Mouse (Mus musculus) R1 (cell line): Measurements from ENCODE around the gene 4933425L06Rik.
A peak's percentile ranks its signal among the peaks of the same experiment; 100 is the strongest.

ENCODE experiments used
- DNase-seq: peaks from one replicate; pipeline ENCODE4 v3.0.0-alpha.2; 2018; ENCODE audit warnings: low read depth, low spot score

Gene 4933425L06Rik

DNA sequence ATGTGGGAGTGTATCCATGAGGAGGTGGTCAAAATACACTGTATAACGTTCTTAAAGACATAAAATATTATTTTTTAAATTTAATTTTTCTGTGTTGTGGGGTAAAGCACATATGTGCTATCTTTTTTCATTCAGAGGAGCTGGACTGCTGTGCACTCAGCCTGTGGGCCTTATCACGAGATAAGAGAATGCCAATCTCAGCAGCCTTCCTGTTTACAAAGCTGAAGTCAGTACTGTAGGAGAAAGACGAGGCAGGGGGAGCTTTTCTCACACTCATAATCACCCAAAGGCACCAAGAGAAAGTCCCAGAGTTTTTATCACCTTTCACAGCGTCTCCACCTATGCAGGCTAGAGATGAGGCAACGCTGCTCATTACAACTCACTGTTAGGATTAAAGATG, 52.5 kb downstream of the 4933425L06Rik start:
- no peak for DNase-seq

DNA sequence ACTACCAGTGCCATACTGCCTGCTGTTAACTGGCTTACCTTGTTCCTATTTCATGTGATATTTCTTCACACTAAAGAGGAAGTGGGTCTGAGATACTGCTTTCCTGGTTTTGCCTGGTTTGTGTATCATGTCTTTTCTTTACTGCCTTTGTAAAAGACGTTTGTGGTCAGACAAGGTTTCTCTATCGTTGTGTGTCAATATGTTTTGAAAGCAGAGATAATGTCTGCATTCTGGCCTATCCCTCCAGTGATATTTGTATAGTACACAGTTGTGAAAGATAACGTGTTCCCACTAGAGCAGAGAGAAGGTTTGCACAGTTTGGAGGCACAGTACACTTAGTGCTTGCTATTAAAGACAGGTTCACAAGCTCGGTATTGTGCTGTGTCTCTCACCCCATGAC, 58.0 kb downstream of the 4933425L06Rik start:
- no peak for DNase-seq

DNA sequence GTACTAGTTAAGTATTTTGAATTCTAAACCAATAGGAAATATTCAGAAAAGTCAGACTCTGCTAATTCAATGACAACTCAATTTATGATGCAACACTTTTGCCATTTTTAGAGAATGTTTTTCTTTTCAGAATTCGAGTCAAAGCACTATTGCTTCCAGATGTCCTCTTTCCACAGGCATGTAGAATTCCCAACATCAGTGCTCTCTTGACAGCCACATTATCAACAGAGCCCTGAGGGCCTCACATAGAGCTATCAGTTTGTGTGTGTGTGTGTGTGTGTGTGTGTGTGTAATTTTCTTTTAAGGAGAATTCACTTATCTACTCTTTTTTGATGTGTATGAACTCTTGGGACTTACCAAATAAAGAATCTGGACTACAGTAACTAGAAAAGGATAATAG, 64.9 kb downstream of the 4933425L06Rik start:
- no peak for DNase-seq

GRCm38 (mm10) chr13:105147795-105148418, 66.0 kb downstream of the 4933425L06Rik start:
- DNase-seq: no peak

DNA sequence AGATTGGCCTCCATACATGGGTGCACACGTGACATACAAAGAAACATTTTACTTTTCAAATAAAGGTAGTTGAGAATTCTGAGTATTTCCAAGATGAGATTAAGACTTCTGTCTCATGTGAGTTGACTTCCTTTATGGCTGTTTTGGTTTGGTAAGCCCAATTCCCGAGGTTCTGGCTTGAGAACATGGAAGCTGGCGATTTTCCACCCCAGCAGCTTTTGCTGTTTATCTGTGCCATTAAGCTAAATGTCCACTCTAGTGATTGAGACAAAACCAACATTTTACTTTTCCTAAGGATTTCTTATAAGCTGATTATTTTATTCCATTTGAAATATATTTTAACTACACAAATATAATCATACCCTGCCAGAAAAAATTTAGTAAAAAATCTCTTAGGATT, 68.1 kb downstream of the 4933425L06Rik start:
- no peak for DNase-seq

- DNase-seq: peak; percentile 56
These were observed 72.0 kb downstream of the 4933425L06Rik start for GRCm38 (mm10) chr13:105153955-105154354.

- no peak for DNase-seq
These were observed 83.5 kb downstream of the 4933425L06Rik start for GRCm38 (mm10) chr13:105165441-105165840.
